Mouse (Mus musculus): ENCODE measurements around the gene Mzf1. TPM values are rescaled to one million over a fixed set of nuclear protein-coding genes. Genes with fewer than 3 reads are reported as not detected.
A peak's percentile ranks its signal among the peaks of the same experiment; 100 is the strongest.
"Not testable (repeated sequence)": the region's sequence is repeated elsewhere in the genome, so short reads cannot be mapped to it uniquely, and the experiment has no call there.

Gene Mzf1
- 0.03 TPM in 2 replicates for polyA plus RNA-seq (2012)

DNA sequence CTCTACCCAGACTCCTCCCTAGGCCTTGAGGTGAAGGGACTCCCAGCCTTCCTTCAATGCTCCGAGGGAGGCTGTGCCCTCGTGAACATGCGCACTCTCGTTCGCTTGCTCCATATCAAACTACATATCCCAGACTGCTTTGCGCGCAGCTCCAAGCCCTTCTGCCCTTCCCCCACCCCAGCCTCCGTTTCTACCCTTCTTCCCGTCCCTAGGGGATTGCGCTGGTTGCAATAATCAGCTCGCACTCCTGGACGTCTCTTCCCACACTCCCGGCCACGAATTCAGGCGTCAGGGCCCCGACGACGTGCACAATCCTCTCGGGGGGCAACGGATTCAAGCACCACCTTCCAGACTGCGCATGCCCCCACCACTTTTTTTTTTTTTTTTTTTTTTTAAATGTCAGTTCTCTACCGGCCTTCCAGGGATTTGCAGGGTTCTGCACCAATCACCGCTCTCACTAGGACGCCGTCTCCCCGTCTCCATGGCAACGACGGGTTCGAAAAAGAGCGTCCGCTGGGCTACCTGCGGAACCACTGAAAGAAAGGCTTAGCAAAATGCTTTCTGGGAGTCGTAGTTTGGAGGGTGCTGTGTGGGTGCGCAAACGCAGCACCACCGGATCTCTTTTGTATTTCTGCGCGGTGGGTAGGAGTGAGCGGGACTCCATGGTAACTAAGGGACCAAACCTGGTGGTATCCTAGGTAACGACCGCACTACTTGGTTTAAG lies at the start of gene Mzf1:
TSS of gene Mzf1 (minus strand) at position 478 of the 724 bp plus-strand sequence.
- Histone ChIP-seq H3K9me3 (ENCODE audit: control insufficient read depth, low read length) (no peaks in the 10 kb centered on the region), H3K4me1 (ENCODE audit: control insufficient read depth) (peaks cover 18% of the 10 kb centered on the region), H3K36me3 (ENCODE audit: control insufficient read depth) (no peaks in the 10 kb centered on the region), H3K27me3 (ENCODE audit: control insufficient read depth) (peaks cover 3% of the 10 kb centered on the region; the same call in 1 of the 2 replicates), H3K4me3 (replicated peaks) (peak within 1 kb of the TSS; percentile 85)
- TF ChIP-seq GATA1 (IDR thresholded peaks at IDR 0.05; ENCODE audit: low read length), result no peak
- no peak for TF ChIP-seq TAL1 (IDR thresholded peaks at IDR 0.05; ENCODE audit: low read length)

GRCm38 (mm10) chr7:13095073-13095472 lies 40.5 kb upstream of the Mzf1 start, which contains the start of gene Vmn1r85:
Vmn1r85 (minus strand) TSS chr7:13095173.
- TF ChIP-seq GATA1 (IDR thresholded peaks at IDR 0.05; ENCODE audit: low read length), result no peak
- TF ChIP-seq TAL1 (IDR thresholded peaks at IDR 0.05; ENCODE audit: low read length), result no peak
- no peaks in the 10 kb centered on the region for H3K9me3 ChIP-seq (ENCODE audit: control insufficient read depth, low read length)

GRCm38 (mm10) chr7:13072293-13072692 lies 17.7 kb upstream of the Mzf1 start:
- Histone ChIP-seq H3K4me3 (replicated peaks) (no peak overlapping the region), H3K9me3 (ENCODE audit: control insufficient read depth, low read length) (no peaks in the 10 kb centered on the region), H3K36me3 (ENCODE audit: control insufficient read depth) (no peaks in the 10 kb centered on the region), H3K4me1 (ENCODE audit: control insufficient read depth) (no peaks in the 10 kb centered on the region), H3K27me3 (ENCODE audit: control insufficient read depth) (no peaks in the 10 kb centered on the region)
- no peak for TF ChIP-seq TAL1 (IDR thresholded peaks at IDR 0.05; ENCODE audit: low read length)
- TF ChIP-seq GATA1 (IDR thresholded peaks at IDR 0.05; ENCODE audit: low read length), result no peak

More at GRCm38 (mm10) chr7:13095073-13095472, 40.5 kb upstream of the Mzf1 start, which contains the start of gene Vmn1r85:
- Histone ChIP-seq H3K4me3 (replicated peaks) (no peak within 1 kb of the TSS), H3K36me3 (ENCODE audit: control insufficient read depth) (no peaks in the 10 kb centered on the region), H3K27me3 (ENCODE audit: control insufficient read depth) (no peaks in the 10 kb centered on the region), H3K4me1 (ENCODE audit: control insufficient read depth) (no peaks in the 10 kb centered on the region)

- H3K36me3 ChIP-seq (ENCODE audit: control insufficient read depth); H3K27me3 ChIP-seq (ENCODE audit: control insufficient read depth); H3K9me3 ChIP-seq (ENCODE audit: control insufficient read depth, low read length); H3K4me1 ChIP-seq (ENCODE audit: control insufficient read depth); H3K4me3 ChIP-seq (replicated peaks): not testable (repeated sequence)
These were observed 8.8 kb upstream of the Mzf1 start for GRCm38 (mm10) chr7:13063399-13063798.

DNA sequence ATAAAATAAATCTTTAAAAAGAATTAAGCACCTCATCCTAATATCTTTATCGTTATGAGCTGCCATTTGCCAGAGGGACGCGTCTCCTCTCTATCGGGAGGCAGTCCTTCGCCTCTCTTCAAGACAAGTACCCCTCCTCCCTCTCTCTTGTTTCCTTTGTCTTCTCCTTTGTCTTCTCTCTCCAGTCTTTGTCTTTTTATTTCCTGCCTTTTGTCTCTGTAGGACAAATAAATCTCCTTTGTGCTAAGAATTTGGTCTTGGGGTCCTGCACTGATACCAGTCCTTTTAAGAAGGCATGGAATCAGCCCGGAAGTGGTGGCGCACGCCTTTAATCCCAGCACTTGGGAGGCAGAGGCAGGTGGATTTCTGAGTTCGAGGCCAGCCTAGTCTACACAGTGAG lies 5.0 kb upstream of the Mzf1 start:
- H3K36me3 ChIP-seq (ENCODE audit: control insufficient read depth), result no peaks in the 10 kb centered on the region
- no peak for TF ChIP-seq GATA1 (IDR thresholded peaks at IDR 0.05; ENCODE audit: low read length)
- no peak for TF ChIP-seq TAL1 (IDR thresholded peaks at IDR 0.05; ENCODE audit: low read length)
- H3K27me3 ChIP-seq (ENCODE audit: control insufficient read depth), result peaks cover 3% of the 10 kb centered on the region; the same call in 1 of the 2 replicates
- H3K4me3 ChIP-seq (replicated peaks), result no peak overlapping the region
- H3K4me1 ChIP-seq (ENCODE audit: control insufficient read depth), result peaks cover 6% of the 10 kb centered on the region
- peaks cover 2% of the 10 kb centered on the region; the same call in 1 of the 2 replicates for H3K9me3 ChIP-seq (ENCODE audit: control insufficient read depth, low read length)

- Histone ChIP-seq H3K4me3 (replicated peaks) (no peak overlapping the region), H3K9me3 (ENCODE audit: control insufficient read depth, low read length) (no peaks in the 10 kb centered on the region), H3K27me3 (ENCODE audit: control insufficient read depth) (peaks cover 3% of the 10 kb centered on the region; the same call in 1 of the 2 replicates), H3K4me1 (ENCODE audit: control insufficient read depth) (peaks cover 18% of the 10 kb centered on the region), H3K36me3 (ENCODE audit: control insufficient read depth) (no peaks in the 10 kb centered on the region)
- no peak for TF ChIP-seq TAL1 (IDR thresholded peaks at IDR 0.05; ENCODE audit: low read length)
- no peak for TF ChIP-seq GATA1 (IDR thresholded peaks at IDR 0.05; ENCODE audit: low read length)
These were observed 2.5 kb upstream of the Mzf1 start for GRCm38 (mm10) chr7:13056913-13057700.

GRCm38 (mm10) chr7:13053961-13054286 lies 640 bp downstream of the Mzf1 start:
- no peaks in the 10 kb centered on the region for H3K9me3 ChIP-seq (ENCODE audit: control insufficient read depth, low read length)
- H3K27me3 ChIP-seq (ENCODE audit: control insufficient read depth), result peaks cover 3% of the 10 kb centered on the region
- H3K4me1 ChIP-seq (ENCODE audit: control insufficient read depth), result peaks cover 18% of the 10 kb centered on the region
- peak overlapping the region; percentile 85 for H3K4me3 ChIP-seq (replicated peaks)
- H3K36me3 ChIP-seq (ENCODE audit: control insufficient read depth), result no peaks in the 10 kb centered on the region
- TF ChIP-seq GATA1 (IDR thresholded peaks at IDR 0.05; ENCODE audit: low read length) (no peak), TAL1 (IDR thresholded peaks at IDR 0.05; ENCODE audit: low read length) (no peak)

DNA sequence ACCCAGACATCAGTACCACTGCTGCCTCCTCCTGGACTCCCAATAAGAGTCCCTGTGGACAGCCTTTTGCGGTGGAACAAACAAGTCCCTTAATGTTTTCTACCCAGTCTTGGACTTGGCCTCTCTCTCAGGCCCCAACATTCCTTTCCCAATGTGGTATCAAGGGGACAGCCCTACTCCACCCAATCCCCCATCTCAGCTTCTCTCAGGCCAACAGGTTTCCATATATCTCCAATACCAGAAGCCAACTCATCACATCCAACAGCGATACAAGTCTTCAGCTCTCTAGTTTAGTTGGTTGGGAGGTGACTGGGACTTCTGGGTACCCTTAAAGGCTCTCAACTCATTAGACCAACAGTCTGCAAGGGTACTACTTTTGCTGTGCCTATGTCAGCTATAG lies 1.1 kb downstream of the Mzf1 start:
- H3K9me3 ChIP-seq (ENCODE audit: control insufficient read depth, low read length), result no peaks in the 10 kb centered on the region
- H3K36me3 ChIP-seq (ENCODE audit: control insufficient read depth), result no peaks in the 10 kb centered on the region
- TF ChIP-seq TAL1 (IDR thresholded peaks at IDR 0.05; ENCODE audit: low read length), result no peak
- TF ChIP-seq GATA1 (IDR thresholded peaks at IDR 0.05; ENCODE audit: low read length), result no peak
- H3K4me1 ChIP-seq (ENCODE audit: control insufficient read depth), result peaks cover 18% of the 10 kb centered on the region
- peak overlapping the region; percentile 85 for H3K4me3 ChIP-seq (replicated peaks)
- peaks cover 4% of the 10 kb centered on the region for H3K27me3 ChIP-seq (ENCODE audit: control insufficient read depth)

DNA sequence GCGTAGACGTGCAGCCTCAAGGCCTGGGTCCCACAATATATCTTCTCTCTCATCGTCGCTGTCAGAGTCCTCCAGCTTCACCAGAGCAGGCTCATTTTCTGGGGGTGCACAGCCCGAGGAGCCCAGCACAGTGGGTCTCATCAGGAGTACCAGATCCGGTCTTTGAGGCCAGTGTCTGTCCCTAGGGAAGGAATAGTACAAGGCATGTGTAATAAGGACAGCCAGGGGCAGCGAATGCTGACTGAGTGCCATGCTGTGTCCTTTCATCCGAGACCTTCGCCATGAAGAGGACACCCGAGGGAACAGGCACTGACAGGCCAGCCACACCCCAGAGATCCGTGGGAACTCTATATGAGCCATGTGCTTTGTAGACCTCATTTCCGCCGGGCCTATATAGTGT lies 1.6 kb downstream of the Mzf1 start:
- H3K36me3 ChIP-seq (ENCODE audit: control insufficient read depth), result no peaks in the 10 kb centered on the region

More for the DNA sequence above, 1.6 kb downstream of the Mzf1 start:
- Histone ChIP-seq H3K4me1 (ENCODE audit: control insufficient read depth) (peaks cover 18% of the 10 kb centered on the region), H3K9me3 (ENCODE audit: control insufficient read depth, low read length) (no peaks in the 10 kb centered on the region), H3K27me3 (ENCODE audit: control insufficient read depth) (peaks cover 4% of the 10 kb centered on the region), H3K4me3 (replicated peaks) (no peak overlapping the region)
- TF ChIP-seq TAL1 (IDR thresholded peaks at IDR 0.05; ENCODE audit: low read length) (no peak), GATA1 (IDR thresholded peaks at IDR 0.05; ENCODE audit: low read length) (no peak)

All from erythroblast, embryonic 14.5 days (primary cell).